Mouse (Mus musculus) midbrain, embryonic 14.5 days (tissue): ENCODE data around the gene Gm20481. TPM values are rescaled to one million over a fixed set of nuclear protein-coding genes. Genes with fewer than 3 reads are reported as not detected.
A peak's percentile ranks its signal among the peaks of the same experiment; 100 is the strongest.

Experiments
- ATAC-seq: fragments of 200-750 bp; cut with Nextera tagmentation; 2 replicates; pipeline ENCODE4 v1.8.0; 2017; ENCODE audit warnings: moderate number of reproducible peaks, moderate library complexity; ENCODE audit not compliant: low FRiP score, low TSS enrichment
- DNase-seq: peaks from one replicate; pipeline ENCODE4 v3.0.0-alpha.2; 2015
- H3K27ac ChIP-seq: fragments of 300-500 bp; sonication (generic); replicated peaks from 2 replicates; pipeline ENCODE4 v1.5.1; 2014; ENCODE audit warnings: mild to moderate bottlenecking, low read depth, low read length, moderate library complexity
- H3K27me3 ChIP-seq: fragments of 300-500 bp; sonication (generic); 2 replicates; pipeline ENCODE4 v1.6.1; 2014; ENCODE audit warnings: low read length, control low read depth, mixed read lengths; ENCODE audit not compliant: control insufficient read depth, insufficient read depth
- H3K36me3 ChIP-seq: fragments of 300-500 bp; sonication (generic); 2 replicates; pipeline ENCODE4 v1.6.1; 2014; ENCODE audit warnings: low read length, control low read depth; ENCODE audit not compliant: control insufficient read depth, insufficient read depth
- H3K4me1 ChIP-seq: fragments of 300-500 bp; sonication (generic); 2 replicates; pipeline ENCODE4 v1.6.1; 2014; ENCODE audit warnings: mild to moderate bottlenecking, antibody characterized with exemption, low read length, control low read depth; ENCODE audit not compliant: control insufficient read depth, insufficient read depth
- H3K4me2 ChIP-seq: fragments of 300-500 bp; sonication (generic); 2 replicates; pipeline ENCODE4 v1.6.1; 2014; ENCODE audit warnings: mild to moderate bottlenecking, low read length, moderate library complexity
- H3K4me3 ChIP-seq: fragments of 300-500 bp; sonication (generic); replicated peaks from 2 replicates; pipeline ENCODE4 v1.5.1; 2014; ENCODE audit warnings: low read depth, low read length
- H3K9ac ChIP-seq: fragments of 300-500 bp; sonication (generic); replicated peaks from 2 replicates; pipeline ENCODE4 v1.6.1; 2014; ENCODE audit warnings: mild to moderate bottlenecking, low read length, moderate library complexity
- H3K9me3 ChIP-seq: fragments of 300-500 bp; sonication (generic); 2 replicates; pipeline ENCODE4 v1.6.1; 2016; ENCODE audit warnings: low read length, control low read depth, mixed read lengths; ENCODE audit not compliant: control insufficient read depth
- WGBS: fragments of 180-500 bp; shearing (Covaris S2); extraction: QIAGEN DNeasy Blood & Tissue Kit; methylation state at CpG from one replicate; pipeline ENCODE4 v1.1.7; 2014; 5-methylcytosine and 5-hydroxymethylcytosine counted together
- polyA plus RNA-seq: library from polyadenylated mRNA; unstranded; fragments of >200 nt; fragmentation: Nextera tagmentation; extraction: Ambion mirVana; gene quantifications from 2 replicates; pipeline ENCODE4 v1.2.1, GENCODE M21; 2014

Gene Gm20481
- polyA plus RNA-seq, 1 experiment from 2014 or later = 2.3 TPM

DNA sequence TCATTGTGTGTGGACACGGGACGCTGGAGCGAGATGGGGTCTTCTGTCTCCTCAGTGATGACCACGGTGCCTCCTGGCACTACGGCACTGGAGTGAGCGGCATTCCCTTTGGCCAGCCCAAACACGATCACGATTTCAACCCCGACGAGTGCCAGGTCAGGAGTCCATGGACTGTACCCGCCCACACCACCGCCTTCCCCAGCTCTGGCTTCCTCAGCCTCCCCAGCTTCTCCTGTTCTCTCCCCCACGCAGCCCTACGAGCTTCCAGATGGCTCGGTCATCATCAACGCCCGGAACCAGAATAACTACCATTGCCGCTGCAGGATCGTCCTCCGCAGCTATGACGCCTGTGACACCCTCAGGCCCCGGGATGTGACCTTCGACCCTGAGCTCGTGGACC is 35.7 kb upstream of the Gm20481 start:
- ATAC-seq = no peak
- H3K4me2 ChIP-seq = no peak overlapping the region
- H3K4me1 ChIP-seq = peaks cover 11% of the 10 kb centered on the region
- H3K27ac ChIP-seq = no peak overlapping the region
- WGBS = 64% methylated on average over 24 of the region's 24 CpGs
- peaks cover 30% of the 10 kb centered on the region for H3K36me3 ChIP-seq
- no peak for DNase-seq
- no peak overlapping the region for H3K9ac ChIP-seq
- no peak overlapping the region for H3K4me3 ChIP-seq
- H3K27me3 ChIP-seq = no peaks in the 10 kb centered on the region
- no peaks in the 10 kb centered on the region for H3K9me3 ChIP-seq

GRCm38 (mm10) chr17:34934830-34935229 is 34.9 kb upstream of the Gm20481 start:
- peaks cover 11% of the 10 kb centered on the region for H3K4me1 ChIP-seq
- H3K4me3 ChIP-seq = no peak overlapping the region
- no peak overlapping the region for H3K9ac ChIP-seq
- H3K27ac ChIP-seq = no peak overlapping the region
- H3K9me3 ChIP-seq = no peaks in the 10 kb centered on the region
- no peak overlapping the region for H3K4me2 ChIP-seq
- H3K36me3 ChIP-seq = peaks cover 30% of the 10 kb centered on the region
- ATAC-seq (no peak), DNase-seq (no peak)
- WGBS = 63% methylated on average over 8 of the region's 8 CpGs
- H3K27me3 ChIP-seq = no peaks in the 10 kb centered on the region

DNA sequence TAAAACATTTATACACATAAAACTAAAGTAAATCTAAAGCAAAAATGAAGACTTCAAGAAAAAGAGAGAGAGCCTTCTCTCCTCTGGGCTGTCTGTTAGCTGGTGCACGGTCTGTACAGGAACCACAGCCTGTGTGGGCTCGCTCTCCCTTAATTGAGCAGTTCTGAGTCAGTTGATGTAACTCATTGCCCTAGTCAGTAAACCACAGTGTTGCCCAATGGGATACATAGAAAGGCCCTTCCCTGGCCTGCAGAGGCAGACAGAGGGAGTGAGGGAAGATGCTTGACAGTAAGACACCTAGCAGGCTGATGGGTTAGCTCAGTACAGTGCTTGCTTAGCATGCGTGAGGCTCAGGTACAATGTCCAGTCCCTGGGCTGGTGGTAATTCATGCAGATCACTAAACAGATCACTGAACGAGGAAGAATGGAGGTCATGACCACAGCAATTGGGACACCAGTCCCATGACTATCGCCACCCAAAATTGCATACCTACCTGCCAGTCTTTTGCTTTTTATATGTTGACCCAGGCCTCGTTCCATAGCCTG is 31.7 kb upstream of the Gm20481 start:
- H3K4me2 ChIP-seq = no peak overlapping the region
- DNase-seq = no peak
- WGBS = 87% methylated on average over 6 of the region's 6 CpGs
- H3K4me1 ChIP-seq = 0 out of 2 replicates have a peak, but pooled peaks cover 4% of the 10 kb centered on the region
- H3K9me3 ChIP-seq = no peaks in the 10 kb centered on the region
- no peak overlapping the region for H3K9ac ChIP-seq
- no peaks in the 10 kb centered on the region for H3K27me3 ChIP-seq
- no peak overlapping the region for H3K27ac ChIP-seq
- H3K36me3 ChIP-seq = peaks cover 26% of the 10 kb centered on the region
- no peak for ATAC-seq
- no peak overlapping the region for H3K4me3 ChIP-seq

DNA sequence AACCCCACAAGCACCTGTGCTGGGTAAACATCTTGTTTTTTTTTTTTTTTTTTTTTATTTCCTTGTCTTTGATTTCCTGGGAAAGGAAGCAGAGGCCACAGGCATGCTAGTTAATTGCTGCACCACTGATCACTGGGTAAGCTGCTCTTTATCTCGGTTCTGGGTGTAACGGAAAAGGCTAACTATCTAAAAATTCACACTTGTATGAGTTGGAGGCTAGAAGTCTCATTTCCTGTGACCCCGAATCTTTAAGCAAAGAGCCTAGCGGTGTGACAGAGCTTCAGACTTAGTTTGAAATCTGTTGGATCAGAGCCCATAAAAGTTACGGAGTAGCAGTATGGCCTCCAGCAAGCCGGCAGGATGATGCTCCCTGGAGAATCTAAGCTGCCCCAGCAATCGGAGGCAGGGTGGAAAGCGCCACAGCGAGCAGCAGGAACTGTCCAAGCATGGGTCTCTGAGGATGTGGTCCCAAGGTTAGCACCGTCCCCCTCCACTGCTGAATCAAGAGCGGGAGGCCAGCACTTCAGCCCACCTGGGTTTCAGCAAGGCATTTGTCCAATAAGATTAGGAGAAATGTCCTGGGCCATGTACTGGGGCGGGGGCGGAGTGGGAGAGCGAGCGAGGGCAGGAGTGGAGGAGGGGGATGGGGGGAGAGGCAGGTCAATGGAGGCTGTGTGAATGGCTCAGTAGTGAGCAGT is 28.2 kb upstream of the Gm20481 start:
- DNase-seq (peak; percentile 16), ATAC-seq (no peak)
- Histone ChIP-seq H3K9me3 (no peaks in the 10 kb centered on the region), H3K27ac (peak overlapping the region; percentile 55; the same call in 1 of the 2 replicates), H3K4me1 (0 out of 2 replicates have a peak, but pooled peaks cover 4% of the 10 kb centered on the region), H3K27me3 (no peaks in the 10 kb centered on the region), H3K9ac (0 out of 2 replicates have a peak overlapping the region, but pooled peaks have one; percentile 12), H3K4me3 (no peak overlapping the region), H3K4me2 (peak overlapping the region; percentile 33), H3K36me3 (no peaks in the 10 kb centered on the region)
- 5% methylated on average over 15 of the region's 15 CpGs for WGBS

GRCm38 (mm10) chr17:34943128-34943815 is 26.4 kb upstream of the Gm20481 start:
- no peaks in the 10 kb centered on the region for H3K27me3 ChIP-seq
- 0 out of 2 replicates have a peak, but pooled peaks cover 4% of the 10 kb centered on the region for H3K4me1 ChIP-seq
- 0 out of 2 replicates have a peak, but pooled peaks cover 1% of the 10 kb centered on the region for H3K36me3 ChIP-seq
- 87% methylated on average over 4 of the region's 4 CpGs for WGBS
- ATAC-seq (no peak), DNase-seq (no peak)
- H3K9ac ChIP-seq = no peak overlapping the region
- H3K4me3 ChIP-seq = no peak overlapping the region
- H3K27ac ChIP-seq = no peak overlapping the region
- H3K4me2 ChIP-seq = no peak overlapping the region
- no peaks in the 10 kb centered on the region for H3K9me3 ChIP-seq

GRCm38 (mm10) chr17:34944362-34944761 is 25.4 kb upstream of the Gm20481 start:
- H3K36me3 ChIP-seq = peaks cover 9% of the 10 kb centered on the region
- ATAC-seq (no peak), DNase-seq (no peak)
- 0 out of 2 replicates have a peak, but pooled peaks cover 4% of the 10 kb centered on the region for H3K4me1 ChIP-seq
- no peak overlapping the region for H3K4me2 ChIP-seq
- no peaks in the 10 kb centered on the region for H3K27me3 ChIP-seq
- H3K4me3 ChIP-seq = no peak overlapping the region
- H3K9ac ChIP-seq = no peak overlapping the region
- no peaks in the 10 kb centered on the region for H3K9me3 ChIP-seq
- no peak overlapping the region for H3K27ac ChIP-seq

DNA sequence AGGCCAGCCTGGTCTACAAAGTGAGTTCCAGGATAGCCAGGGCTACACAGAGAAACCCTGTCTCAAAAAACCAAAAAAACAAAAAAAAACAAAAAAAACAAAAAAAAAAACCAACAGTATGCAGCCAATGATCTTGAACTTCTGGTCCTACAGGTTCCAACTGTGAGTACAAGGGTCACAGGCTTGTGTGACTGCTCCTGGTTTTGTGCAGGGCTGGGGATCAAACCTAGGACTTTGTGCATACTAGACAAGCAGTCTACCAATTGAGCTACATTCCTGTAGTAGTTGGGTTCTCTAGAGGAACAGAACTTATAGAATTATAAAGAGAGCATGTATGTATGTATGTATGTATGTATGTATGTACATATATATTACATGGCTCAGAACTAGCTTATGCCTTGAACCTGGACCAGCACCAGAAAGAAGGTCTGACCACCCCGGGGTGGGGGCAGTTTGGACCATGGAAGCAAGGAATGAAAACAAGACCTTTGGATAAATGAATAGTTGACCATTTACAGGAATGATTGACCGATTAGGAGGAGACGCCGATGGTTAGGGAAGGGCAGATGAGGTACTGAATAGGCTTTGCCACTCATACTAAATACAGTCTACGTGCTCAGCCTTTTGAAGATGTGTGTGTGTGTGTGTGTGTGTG is 23.1 kb upstream of the Gm20481 start:
- WGBS = 91% methylated on average over 5 of the region's 5 CpGs

DNA sequence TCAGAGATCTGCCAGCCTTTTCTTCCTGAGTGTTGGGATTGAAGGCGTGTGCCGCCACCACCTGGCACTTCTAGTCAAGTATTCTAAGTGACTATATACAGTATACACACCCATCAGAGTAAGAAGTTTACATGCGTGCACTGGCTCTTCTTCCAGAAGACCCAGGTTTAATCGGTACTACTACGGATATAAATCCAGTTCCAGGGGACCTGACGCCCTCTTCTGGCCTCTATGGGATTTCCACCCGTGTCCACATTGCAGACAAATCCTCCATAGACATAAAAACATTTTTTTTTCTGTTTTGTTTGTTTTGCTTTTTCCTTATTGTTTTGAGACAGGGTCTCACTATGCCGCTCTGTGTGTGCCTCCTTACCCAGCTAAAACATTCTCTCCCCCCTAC is 22.1 kb upstream of the Gm20481 start:
- Histone ChIP-seq H3K36me3 (peaks cover 25% of the 10 kb centered on the region), H3K27me3 (no peaks in the 10 kb centered on the region), H3K9ac (no peak overlapping the region), H3K9me3 (no peaks in the 10 kb centered on the region), H3K4me1 (peaks cover 12% of the 10 kb centered on the region), H3K27ac (no peak overlapping the region), H3K4me2 (no peak overlapping the region), H3K4me3 (no peak overlapping the region)
- 30% methylated on average over 8 of the region's 8 CpGs for WGBS
- DNase-seq (peak; percentile 61), ATAC-seq (no peak)

More for the DNA sequence above, 23.1 kb upstream of the Gm20481 start:
- Histone ChIP-seq H3K4me1 (peaks cover 15% of the 10 kb centered on the region), H3K36me3 (peaks cover 25% of the 10 kb centered on the region), H3K9me3 (no peaks in the 10 kb centered on the region), H3K9ac (no peak overlapping the region), H3K4me2 (no peak overlapping the region), H3K27me3 (no peaks in the 10 kb centered on the region), H3K27ac (no peak overlapping the region), H3K4me3 (no peak overlapping the region)
- ATAC-seq (no peak), DNase-seq (no peak)
